Mouse (Mus musculus) v-Abl transformed pro-B cells (cell line): ENCODE measurements around the gene Prkar2b.

Experiments used
- in situ Hi-C, 2 experiments: fragments of 400-800 bp; cut with MboI; formaldehyde crosslinking; loops; one replicate each; pipeline ENCODE4 v1.15.1; 2025; ENCODE audit not compliant: unreplicated experiment in 2 of 2

Prkar2b gene

GRCm38 (mm10) chr12:31977613-31978195 lies 83.4 kb downstream of the Prkar2b start:
- in situ Hi-C loops: no loop called here

GRCm38 (mm10) chr12:31976544-31976943 lies 84.6 kb downstream of the Prkar2b start:
- in situ Hi-C loops: no loop called here

- in situ Hi-C loops: loop anchor here (5.0 to 25.0 kb wide), 4 partner anchors 84 to 1339 kb away; no protein-coding TSS in a partner anchor
These were observed 87.5 kb downstream of the Prkar2b start for GRCm38 (mm10) chr12:31973473-31974172.

- in situ Hi-C loops: loop anchor here (5.0 to 25.0 kb wide), 4 partner anchors 86 to 1341 kb away; no protein-coding TSS in a partner anchor
These were observed 89.5 kb downstream of the Prkar2b start for GRCm38 (mm10) chr12:31971547-31971946.

GRCm38 (mm10) chr12:31969111-31969510 lies 92.0 kb downstream of the Prkar2b start:
- in situ Hi-C loops: loop anchor here (5.0 to 25.0 kb wide), 8 partner anchors 178 to 1343 kb away; no protein-coding TSS in a partner anchor

- in situ Hi-C loops: loop anchor here (5.0 to 25.0 kb wide), 8 partner anchors 180 to 1345 kb away; no protein-coding TSS in a partner anchor
These were observed 93.6 kb downstream of the Prkar2b start for GRCm38 (mm10) chr12:31967536-31967935.

GRCm38 (mm10) chr12:31966405-31966804 lies 94.7 kb downstream of the Prkar2b start:
- in situ Hi-C loops: loop anchor here (5.0 to 25.0 kb wide), 8 partner anchors 181 to 1346 kb away; no protein-coding TSS in a partner anchor

GRCm38 (mm10) chr12:31965517-31966212 lies 95.4 kb downstream of the Prkar2b start:
- in situ Hi-C loops: loop anchor here (5.0 to 25.0 kb wide), 8 partner anchors 182 to 1347 kb away; no protein-coding TSS in a partner anchor

- in situ Hi-C loops: loop anchor here (10.0 to 25.0 kb wide), 4 partner anchors 421 to 1348 kb away; no protein-coding TSS in a partner anchor
These were observed 97.0 kb downstream of the Prkar2b start for GRCm38 (mm10) chr12:31964074-31964473.

GRCm38 (mm10) chr12:31955843-31956242 lies 105.3 kb downstream of the Prkar2b start:
- in situ Hi-C loops: loop anchor here (10.0 to 25.0 kb wide), 4 partner anchors 681 to 1356 kb away; no protein-coding TSS in a partner anchor

- in situ Hi-C loops: loop anchor here (10.0 to 25.0 kb wide), 4 partner anchors 687 to 1362 kb away; no protein-coding TSS in a partner anchor
These were observed 110.5 kb downstream of the Prkar2b start for GRCm38 (mm10) chr12:31950659-31951031.

GRCm38 (mm10) chr12:31949759-31950658 lies 111.1 kb downstream of the Prkar2b start, which contains the start of gene Hbp1:
TSS of gene Hbp1 (minus strand) at chr12:31950535.
- in situ Hi-C loops: loop anchor here (10.0 to 25.0 kb wide), 5 partner anchors 687 to 1362 kb away; no protein-coding TSS in a partner anchor

- in situ Hi-C loops: loop anchor here in 1 of 2 experiments (10.0 kb wide), 1 partner anchor 1046 kb away; no protein-coding TSS in a partner anchor
These were observed 111.8 kb downstream of the Prkar2b start for GRCm38 (mm10) chr12:31949193-31949741.

GRCm38 (mm10) chr12:31948101-31949000 lies 112.7 kb downstream of the Prkar2b start:
- in situ Hi-C loops: loop anchor here in 1 of 2 experiments (10.0 kb wide), 1 partner anchor 1046 kb away; no protein-coding TSS in a partner anchor

GRCm38 (mm10) chr12:31947476-31947875 lies 113.6 kb downstream of the Prkar2b start:
- in situ Hi-C loops: loop anchor here in 1 of 2 experiments (10.0 kb wide), 1 partner anchor 1047 kb away; no protein-coding TSS in a partner anchor

GRCm38 (mm10) chr12:31944405-31944804 lies 116.7 kb downstream of the Prkar2b start:
- in situ Hi-C loops: loop anchor here in 1 of 2 experiments (10.0 kb wide), 1 partner anchor 1050 kb away; no protein-coding TSS in a partner anchor

GRCm38 (mm10) chr12:31943020-31943654 lies 118.0 kb downstream of the Prkar2b start:
- in situ Hi-C loops: loop anchor here in 1 of 2 experiments (10.0 kb wide), 1 partner anchor 1052 kb away; no protein-coding TSS in a partner anchor
